Mouse (Mus musculus) ES-Bruce4 (cell line): ENCODE data around the gene Icam4. TPM values are rescaled to one million over a fixed set of nuclear protein-coding genes. Genes with fewer than 3 reads are reported as not detected.
"Not testable (repeated sequence)": the region's sequence is repeated elsewhere in the genome, so short reads cannot be mapped to it uniquely, and the experiment has no call there.

Experiments used
- H3K27ac ChIP-seq: 2 replicates; pipeline ENCODE4 v1.5.1; 2012; ENCODE audit warnings: low read length, inconsistent platforms; ENCODE audit not compliant: insufficient read depth
- H3K27me3 ChIP-seq: 2 replicates; pipeline ENCODE4 v1.6.1; 2012; ENCODE audit warnings: mild to moderate bottlenecking, low read length, inconsistent platforms; ENCODE audit not compliant: control insufficient read depth, poor library complexity, insufficient read depth, severe bottlenecking
- H3K36me3 ChIP-seq: 2 replicates; pipeline ENCODE4 v1.6.1; 2012; ENCODE audit warnings: inconsistent platforms, mild to moderate bottlenecking, low read length, moderate library complexity; ENCODE audit not compliant: control insufficient read depth, poor library complexity, insufficient read depth, severe bottlenecking
- H3K4me1 ChIP-seq: one replicate; pipeline ENCODE4 v1.8.1; 2011; ENCODE audit warnings: low read length; ENCODE audit not compliant: control insufficient read depth, insufficient read depth
- H3K4me3 ChIP-seq: 2 replicates; pipeline ENCODE4 v1.5.1; 2011; ENCODE audit warnings: low read depth, mild to moderate bottlenecking, low read length
- H3K9ac ChIP-seq: 2 replicates; pipeline ENCODE4 v1.6.1; 2012; ENCODE audit warnings: low read depth, mild to moderate bottlenecking, inconsistent platforms; ENCODE audit not compliant: poor library complexity, severe bottlenecking
- H3K9me3 ChIP-seq: replicated peaks from 2 replicates; pipeline ENCODE4 v1.6.1; 2012; ENCODE audit warnings: mild to moderate bottlenecking, low read length, inconsistent platforms; ENCODE audit not compliant: control insufficient read depth, poor library complexity, insufficient read depth, severe bottlenecking
- CTCF ChIP-seq: IDR thresholded peaks from one replicate; pipeline ENCODE4 v1.8.1; 2011; ENCODE audit warnings: low read depth, low read length
- EP300 ChIP-seq: IDR thresholded peaks from 2 replicates; pipeline ENCODE4 v1.6.1; 2011; ENCODE audit warnings: low read depth, low read length; ENCODE audit not compliant: insufficient read depth
- POLR2A ChIP-seq: IDR thresholded peaks from one replicate; pipeline ENCODE4 v1.8.1; 2011; ENCODE audit warnings: low read length; ENCODE audit not compliant: insufficient read depth
- polyA plus RNA-seq: library from polyadenylated mRNA; stranded (reverse); fragments of >200 nt; gene quantifications from 2 replicates; pipeline ENCODE4 v1.2.4, GENCODE M21; 2011; ENCODE audit warnings: low read depth; ENCODE audit not compliant: missing spikeins, insufficient read depth, insufficient read length

Icam4 gene
- polyA plus RNA-seq, 1 experiment: not detected

DNA sequence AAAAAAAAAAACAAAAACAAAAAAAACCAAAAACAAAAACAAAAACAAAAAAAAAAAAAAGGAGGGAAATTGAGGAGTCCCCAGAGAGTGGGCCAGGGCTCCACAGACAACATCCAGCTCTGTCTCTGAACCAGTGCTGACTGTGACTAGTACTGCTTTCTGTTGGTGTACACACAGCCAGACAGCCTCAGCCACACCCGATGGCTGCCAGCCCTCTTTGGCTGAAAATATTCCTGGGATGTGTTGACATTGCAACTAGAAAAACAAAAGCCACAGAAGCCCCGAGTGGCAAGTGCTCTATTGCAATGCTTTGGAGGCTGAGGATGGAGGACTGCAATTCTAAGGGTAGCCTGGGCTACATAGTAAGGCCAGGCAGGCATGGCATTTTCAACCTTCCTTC lies 18.8 kb upstream of the Icam4 start:
- Histone ChIP-seq H3K4me1 (no peaks in the 10 kb centered on the region), H3K9me3 (no peaks in the 10 kb centered on the region), H3K4me3 (no peak overlapping the region), H3K27ac (no peak overlapping the region), H3K9ac (no peak overlapping the region), H3K27me3 (no peaks in the 10 kb centered on the region), H3K36me3 (peaks cover 22% of the 10 kb centered on the region)
- no peak for TF ChIP-seq POLR2A
- TF ChIP-seq EP300: no peak
- no peak for TF ChIP-seq CTCF

DNA sequence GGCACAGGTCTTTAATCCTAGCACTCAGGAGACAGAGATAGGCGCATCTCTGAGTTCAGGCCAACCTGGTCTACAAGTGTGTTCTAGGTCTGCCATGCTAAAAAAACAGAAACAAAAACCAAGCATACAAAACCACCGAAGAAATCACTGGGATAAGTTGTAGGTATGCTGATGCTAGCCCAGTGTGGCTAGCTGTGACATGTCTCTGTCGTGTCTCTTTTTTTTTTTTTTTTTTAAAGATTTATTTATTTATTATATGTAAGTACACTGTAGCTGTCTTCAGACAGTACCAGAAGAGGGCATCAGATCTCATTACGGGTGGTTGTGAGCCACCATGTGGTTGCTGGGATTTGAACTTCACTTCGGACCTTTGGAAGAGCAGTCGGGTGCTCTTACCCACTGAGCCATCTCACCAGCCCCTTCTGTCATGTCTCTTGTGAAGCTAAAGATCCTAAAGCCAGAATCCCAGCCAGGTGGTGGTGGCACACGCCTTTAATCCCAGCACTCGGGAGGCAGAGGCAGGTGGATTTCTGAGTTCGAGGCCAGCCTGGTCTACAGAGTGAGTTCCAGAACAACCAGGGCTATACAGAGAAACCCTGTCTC lies 18.1 kb upstream of the Icam4 start:
- H3K9ac ChIP-seq, H3K27me3 ChIP-seq: not testable (repeated sequence)

DNA sequence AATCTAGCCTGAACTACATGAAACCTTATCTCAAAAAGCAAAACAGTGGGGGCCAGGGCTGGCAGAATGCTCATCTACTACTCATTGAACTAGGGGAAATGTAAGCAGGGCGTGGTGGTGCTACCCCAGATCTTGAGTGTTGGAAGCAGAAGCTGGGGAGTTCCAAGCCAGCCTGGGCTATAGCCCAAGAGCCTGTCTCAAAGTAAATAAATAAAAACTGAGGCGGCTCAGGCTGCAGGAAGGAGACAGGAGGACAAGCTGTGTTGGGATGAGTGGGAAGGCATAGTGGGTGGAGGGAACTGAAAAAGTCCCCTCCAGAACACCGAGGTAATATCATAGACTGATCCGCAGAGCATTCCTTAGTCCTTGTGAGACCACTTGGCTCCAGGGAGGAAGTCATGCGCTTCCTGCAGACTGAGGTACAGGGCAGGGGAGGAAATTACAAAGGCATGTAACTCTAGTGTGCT lies 17.3 kb upstream of the Icam4 start:
- no peaks in the 10 kb centered on the region for H3K27me3 ChIP-seq
- H3K36me3 ChIP-seq: peaks cover 12% of the 10 kb centered on the region
- no peaks in the 10 kb centered on the region for H3K9me3 ChIP-seq
- TF ChIP-seq EP300: no peak
- no peak for TF ChIP-seq POLR2A
- TF ChIP-seq CTCF: no peak
- no peaks in the 10 kb centered on the region for H3K4me1 ChIP-seq
- no peak overlapping the region for H3K4me3 ChIP-seq
- H3K9ac ChIP-seq: no peak overlapping the region
- H3K27ac ChIP-seq: no peak overlapping the region

More for the DNA sequence above, 18.1 kb upstream of the Icam4 start:
- H3K4me1 ChIP-seq, H3K4me3 ChIP-seq, H3K9me3 ChIP-seq, H3K27ac ChIP-seq: not testable (repeated sequence)
- peaks cover 16% of the 10 kb centered on the region for H3K36me3 ChIP-seq

DNA sequence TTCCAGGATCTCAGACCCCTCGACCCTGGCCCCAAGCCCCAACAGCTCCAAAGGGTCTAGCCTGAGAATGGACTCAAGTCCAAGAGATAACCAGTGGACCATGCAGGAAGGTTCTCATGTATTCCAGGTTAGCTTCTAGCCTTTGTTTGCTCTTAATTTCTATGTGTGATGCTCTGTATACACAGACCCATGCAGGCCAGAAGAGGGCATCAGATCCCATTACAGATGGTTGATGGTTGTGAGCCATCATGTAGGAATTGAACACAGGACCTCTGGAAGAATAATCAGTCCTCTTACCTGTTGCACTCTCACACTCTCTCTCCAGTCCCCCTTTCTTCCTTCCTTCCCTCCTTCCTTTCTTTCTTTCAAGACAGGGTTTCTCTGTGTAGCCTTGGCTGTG lies 16.8 kb upstream of the Icam4 start:
- Histone ChIP-seq H3K27me3 (no peaks in the 10 kb centered on the region), H3K4me1 (no peaks in the 10 kb centered on the region), H3K9ac (no peak overlapping the region), H3K4me3 (no peak overlapping the region), H3K36me3 (peaks cover 8% of the 10 kb centered on the region), H3K9me3 (no peaks in the 10 kb centered on the region), H3K27ac (no peak overlapping the region)
- TF ChIP-seq CTCF: no peak
- no peak for TF ChIP-seq POLR2A
- TF ChIP-seq EP300: no peak

DNA sequence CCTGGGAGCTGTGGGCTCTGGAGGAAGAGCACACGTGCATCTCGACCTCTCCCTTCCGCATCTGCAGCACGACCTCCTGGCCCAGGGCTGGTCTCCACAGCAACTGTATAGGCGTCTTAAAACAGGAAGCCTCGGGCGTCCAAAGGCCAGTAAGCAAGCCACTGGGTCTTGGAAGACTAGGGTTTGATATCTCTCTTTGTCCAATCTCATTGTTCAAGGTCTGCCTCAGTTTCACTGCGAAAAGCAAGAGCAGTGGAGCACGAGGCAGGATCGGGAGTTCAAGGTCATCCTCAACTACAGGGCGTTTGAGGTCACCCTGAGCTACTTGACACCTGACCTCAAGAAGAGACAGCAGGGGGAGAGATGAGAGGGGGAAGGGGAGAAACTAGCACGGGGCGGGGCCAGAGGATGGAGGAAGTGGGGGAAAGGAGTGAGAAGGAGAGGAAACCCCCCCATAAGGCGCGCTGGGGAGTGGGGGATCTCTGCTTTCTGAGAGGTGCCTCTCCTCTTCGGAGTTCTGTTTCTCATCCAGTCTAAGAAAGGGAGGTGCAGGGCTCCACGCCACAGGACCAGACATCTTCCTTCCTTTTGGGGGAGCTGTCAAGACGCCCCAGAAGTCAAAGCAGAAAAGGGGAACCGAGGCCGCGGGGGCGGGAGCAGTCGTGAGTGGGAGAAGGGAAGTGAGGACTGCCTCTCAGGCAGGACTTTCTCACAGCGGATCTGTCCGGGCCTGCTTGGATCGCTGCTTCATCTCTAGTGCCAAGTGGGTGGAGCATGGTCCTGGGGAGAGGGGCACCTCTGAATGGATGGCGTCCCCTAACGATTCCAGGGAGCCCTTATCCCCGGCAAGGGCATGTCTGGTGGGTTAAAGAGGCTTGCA lies 14.2 kb upstream of the Icam4 start:
- H3K4me3 ChIP-seq: peak overlapping the region; percentile 83
- no peak for TF ChIP-seq CTCF
- TF ChIP-seq EP300: peak; percentile 91; the same call in 1 of the 2 replicates
- no peak for TF ChIP-seq POLR2A
- H3K9ac ChIP-seq: peak overlapping the region; percentile 31

DNA sequence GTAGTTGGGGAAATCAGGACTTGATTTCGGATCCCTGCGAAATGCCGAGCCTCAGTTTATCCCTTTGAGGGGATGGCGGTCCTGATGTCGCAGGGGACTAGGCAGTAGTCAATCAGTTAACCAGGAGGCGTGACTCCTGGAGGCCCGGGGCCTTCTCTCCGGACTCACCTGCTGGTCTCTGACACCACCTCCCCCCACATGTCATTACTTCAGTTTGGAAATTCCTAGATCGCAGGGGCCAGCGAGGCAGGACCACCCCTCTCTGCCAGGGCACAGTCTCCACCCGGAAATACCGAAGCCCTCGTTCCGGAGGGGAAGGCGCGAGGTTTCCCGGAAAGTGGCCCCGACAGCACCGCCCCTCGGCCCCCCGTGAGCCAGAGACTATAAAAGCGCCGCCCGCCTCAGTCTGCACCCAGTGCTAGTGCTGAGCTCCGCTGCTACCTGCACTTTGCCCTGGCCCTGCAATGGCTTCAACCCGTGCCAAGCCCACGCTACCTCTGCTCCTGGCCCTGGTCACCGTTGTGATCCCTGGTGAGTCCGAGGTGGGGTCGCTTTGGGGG lies 13.5 kb upstream of the Icam4 start, which contains the start of gene Icam1:
TSS of gene Icam1 (plus strand) at position 415 of the 560 bp plus-strand sequence.
- no peaks in the 10 kb centered on the region for H3K9me3 ChIP-seq
- peak within 1 kb of the TSS; percentile 31 for H3K9ac ChIP-seq
- H3K27ac ChIP-seq: no peak within 1 kb of the TSS
- H3K4me3 ChIP-seq: peak within 1 kb of the TSS; percentile 83
- H3K36me3 ChIP-seq: peaks cover 9% of the 10 kb centered on the region; the same call in 1 of the 2 replicates
- TF ChIP-seq EP300 (0 out of 2 replicates have a peak, but pooled peaks have one; percentile 51), POLR2A (peak; percentile 96), CTCF (no peak)
- no peaks in the 10 kb centered on the region for H3K27me3 ChIP-seq
- H3K4me1 ChIP-seq: peaks cover 3% of the 10 kb centered on the region

More for the DNA sequence above, 14.2 kb upstream of the Icam4 start:
- peaks cover 7% of the 10 kb centered on the region; the same call in 1 of the 2 replicates for H3K36me3 ChIP-seq
- no peak overlapping the region for H3K27ac ChIP-seq
- no peaks in the 10 kb centered on the region for H3K9me3 ChIP-seq
- no peaks in the 10 kb centered on the region for H3K27me3 ChIP-seq
- peaks cover 3% of the 10 kb centered on the region for H3K4me1 ChIP-seq
